Mouse (Mus musculus): ENCODE data around the gene Rgs7. TPM values are rescaled to one million over a fixed set of nuclear protein-coding genes. Genes with fewer than 3 reads are reported as not detected.

Rgs7 gene
- total RNA-seq (2021): 100 to 1,000 TPM; 105 to 116 TPM
- long read RNA-seq, experiment 1, partial matches to known transcripts: 16 of 19 reads
- long read RNA-seq, experiment 1, other reads (novel, unspliced or antisense): 3 of 19 reads
- long read RNA-seq, experiment 2, partial matches to known transcripts: 8 of 14 reads
- long read RNA-seq, experiment 2, other reads (novel, unspliced or antisense): 6 of 14 reads

DNA sequence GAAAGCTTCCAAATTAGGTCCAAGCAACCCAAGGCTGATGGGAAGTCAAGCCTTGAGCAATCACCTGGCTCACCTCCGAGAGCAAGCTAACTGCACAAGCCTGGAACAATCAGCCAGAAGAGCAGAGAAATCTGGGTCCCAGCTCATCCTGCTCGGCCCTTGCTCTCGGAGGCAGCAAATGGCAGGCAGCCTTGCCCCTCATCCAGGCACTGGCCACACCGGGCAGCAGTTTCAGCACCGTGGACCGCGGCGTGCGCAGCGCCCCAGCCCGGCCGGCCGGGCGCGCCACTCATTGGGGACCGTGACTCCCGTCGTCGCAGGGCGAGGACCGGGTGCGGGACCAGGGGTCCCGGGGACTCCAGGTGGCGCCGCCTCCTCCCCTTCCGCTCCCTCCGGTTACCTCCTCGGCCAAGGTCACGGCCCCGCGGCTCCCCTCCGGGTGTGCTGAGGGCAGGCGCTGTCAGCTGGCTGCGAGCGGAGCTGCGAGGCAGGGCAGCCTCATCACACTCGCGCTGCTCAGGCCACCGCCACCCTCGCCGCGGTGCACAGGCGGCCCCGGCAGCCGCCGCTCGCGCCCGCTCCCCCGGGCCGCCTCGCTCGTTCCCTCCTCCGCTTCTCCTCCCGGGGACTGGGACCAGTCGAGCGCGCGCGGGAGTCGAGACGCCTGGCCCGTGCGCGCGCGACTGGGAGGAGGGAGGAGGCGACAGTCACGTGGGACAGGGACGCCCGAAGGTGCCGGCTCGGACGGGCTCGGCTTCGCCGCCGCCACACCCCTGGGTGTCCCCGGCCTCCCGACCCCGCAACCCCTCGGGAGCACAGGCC lies at the start of gene Rgs7:
TSS of gene Rgs7 (minus strand) at position 640 of the 822 bp plus-strand sequence.
- peak; percentile 81 to 87 for DNase-seq (ENCODE audit: low spot score in 2 of 2)

- no peak for DNase-seq (ENCODE audit: low spot score in 2 of 2)
Observed at GRCm38 (mm10) chr1:175540700-175541099, 48.4 kb upstream of the Rgs7 start.

- no peak for DNase-seq (ENCODE audit: low spot score in 2 of 2)
Observed at GRCm38 (mm10) chr1:175537321-175537720, 45.0 kb upstream of the Rgs7 start.

GRCm38 (mm10) chr1:175529858-175530257 lies 37.6 kb upstream of the Rgs7 start:
- no peak for DNase-seq (ENCODE audit: low spot score in 2 of 2)

GRCm38 (mm10) chr1:175524626-175525294 lies 32.5 kb upstream of the Rgs7 start:
- no peak for DNase-seq (ENCODE audit: low spot score in 2 of 2)

- no peak for DNase-seq (ENCODE audit: low spot score in 2 of 2)
Observed at GRCm38 (mm10) chr1:175523572-175523971, 31.3 kb upstream of the Rgs7 start.

DNA sequence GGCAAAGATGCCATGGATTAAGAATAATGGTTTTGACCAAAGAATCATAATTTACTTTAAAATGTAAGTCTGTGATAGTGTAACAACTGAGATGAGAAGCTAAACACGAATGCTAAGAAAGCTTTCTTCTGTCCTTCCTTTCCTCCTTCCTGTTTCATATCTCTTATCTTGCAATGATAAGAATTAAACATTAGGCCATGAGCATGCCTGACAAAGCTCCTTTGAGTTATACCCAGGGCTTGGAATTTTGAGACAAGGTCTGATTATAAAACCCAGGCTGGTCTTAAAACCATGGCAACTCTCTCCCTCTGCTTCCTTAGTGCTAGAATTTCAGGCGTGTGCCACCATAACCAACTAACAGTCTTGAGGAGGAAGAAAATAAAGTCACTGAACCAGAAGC lies 22.2 kb upstream of the Rgs7 start:
- no peak for DNase-seq (ENCODE audit: low spot score in 2 of 2)

GRCm38 (mm10) chr1:175512173-175512572 lies 19.9 kb upstream of the Rgs7 start:
- no peak for DNase-seq (ENCODE audit: low spot score in 2 of 2)

DNA sequence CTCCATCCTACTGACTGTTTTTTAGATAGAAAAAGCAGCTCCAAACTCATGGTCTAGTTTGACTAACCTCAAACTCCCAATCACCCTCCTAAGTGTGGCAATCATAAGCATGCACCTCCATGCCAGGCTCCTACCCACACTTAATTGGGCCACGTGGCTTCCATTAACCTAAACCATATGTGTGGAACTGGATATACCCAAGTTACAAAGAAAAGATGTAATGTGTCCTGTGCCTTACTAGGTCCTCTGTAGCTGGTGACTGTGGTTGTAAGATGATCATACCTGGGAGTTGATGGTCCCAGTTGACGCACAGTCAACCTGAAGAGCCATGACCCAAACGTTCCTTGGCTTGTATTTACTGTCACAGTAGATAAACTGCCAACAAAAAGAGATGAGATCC lies 17.7 kb upstream of the Rgs7 start:
- DNase-seq (ENCODE audit: low spot score in 2 of 2): no peak

- DNase-seq (ENCODE audit: low spot score in 2 of 2): no peak
Observed at GRCm38 (mm10) chr1:175492683-175493043, 363 bp upstream of the Rgs7 start.

DNA sequence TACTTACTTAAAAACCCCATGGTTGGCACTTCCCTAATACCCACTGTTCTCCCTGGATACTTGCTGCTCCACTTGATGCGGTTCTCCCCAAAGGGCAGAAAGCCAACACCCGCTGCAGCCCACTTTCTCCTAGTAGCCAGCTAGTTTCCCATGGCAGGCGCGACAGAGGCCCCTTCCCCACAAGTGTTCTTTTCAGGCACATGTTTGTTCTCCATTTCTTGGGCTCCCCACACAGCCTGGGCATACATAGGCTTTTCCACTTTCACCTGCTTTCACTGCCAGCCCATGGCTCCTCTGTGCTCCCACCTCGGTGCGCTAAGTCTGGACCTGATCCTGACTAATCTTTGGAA lies 814 bp downstream of the Rgs7 start:
- peak; percentile 20 to 32 for DNase-seq (ENCODE audit: low spot score in 2 of 2)

DNA sequence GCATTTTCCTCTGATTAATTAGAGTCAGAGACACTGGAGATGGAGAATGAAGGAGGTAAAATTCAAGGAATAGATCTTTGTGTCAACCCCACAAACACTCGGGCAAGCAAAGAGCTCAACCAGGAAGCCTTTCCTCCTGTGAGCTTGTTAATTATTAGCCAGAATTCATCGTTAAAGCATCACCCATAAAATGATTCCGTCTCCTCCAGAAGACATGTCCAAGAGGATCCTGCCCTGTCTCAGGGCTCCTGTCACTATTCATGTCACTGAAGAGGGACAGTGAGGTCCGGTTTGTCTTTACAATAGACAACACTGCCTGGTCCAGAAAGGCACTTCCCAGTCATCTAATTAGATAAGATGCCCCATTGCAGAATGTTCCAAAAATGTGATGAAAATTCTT lies 7.2 kb downstream of the Rgs7 start:
- DNase-seq (ENCODE audit: low spot score in 2 of 2): no peak

- DNase-seq (ENCODE audit: low spot score in 2 of 2): no peak
Observed at GRCm38 (mm10) chr1:175473060-175473459, 19.2 kb downstream of the Rgs7 start.

- no peak for DNase-seq (ENCODE audit: low spot score in 2 of 2)
Observed at GRCm38 (mm10) chr1:175469087-175469788, 23.1 kb downstream of the Rgs7 start.

- DNase-seq (ENCODE audit: low spot score in 2 of 2): no peak
Observed at GRCm38 (mm10) chr1:175464566-175464965, 27.7 kb downstream of the Rgs7 start.

DNA sequence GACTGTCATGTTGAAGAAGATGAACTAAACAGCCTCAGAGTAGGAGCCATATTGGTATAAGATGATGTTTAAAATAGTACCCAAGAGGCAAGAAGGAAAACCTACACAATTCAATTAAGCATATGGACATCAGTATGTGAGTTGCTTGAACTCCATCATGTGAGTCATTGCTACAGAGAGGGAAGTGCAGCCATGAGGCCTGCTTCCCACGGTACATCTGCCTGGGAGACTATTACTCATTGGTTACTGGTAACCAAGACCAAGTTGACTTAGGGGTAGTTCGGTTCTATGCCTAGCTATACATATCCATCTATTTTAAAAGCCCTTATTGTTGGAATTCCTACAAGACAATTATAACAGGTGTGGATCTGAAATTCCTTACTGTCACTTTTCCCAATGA lies 29.9 kb downstream of the Rgs7 start:
- DNase-seq (ENCODE audit: low spot score in 2 of 2): peak; percentile 40 to 45

DNA sequence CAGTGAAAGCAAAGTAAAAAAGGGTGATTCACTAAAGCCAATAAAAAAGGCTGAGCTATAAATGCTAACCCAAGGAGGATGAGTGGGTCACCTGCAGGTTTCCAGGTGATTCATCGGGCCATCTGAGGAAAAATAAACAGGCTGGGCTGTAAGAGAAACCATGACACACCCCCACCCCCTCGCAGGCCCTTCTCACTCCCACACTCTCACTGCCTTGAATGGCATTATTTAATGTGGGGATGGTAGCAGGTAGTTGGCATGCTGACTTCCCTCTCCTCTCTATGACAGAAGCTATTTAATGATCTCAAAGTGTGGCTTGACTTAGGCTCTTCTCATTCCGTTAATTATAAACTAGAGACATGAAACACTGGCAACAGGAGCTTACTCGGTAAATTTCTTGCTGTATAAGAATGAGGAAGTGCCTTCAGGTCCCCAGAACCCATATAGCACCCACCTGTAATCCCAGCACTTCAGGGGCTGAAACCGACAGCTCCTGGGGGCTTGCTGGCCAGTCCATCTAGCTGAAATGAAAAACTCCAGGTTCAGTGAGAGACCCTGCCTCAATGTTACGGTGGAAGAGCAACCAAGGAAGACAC lies 38.2 kb downstream of the Rgs7 start:
- DNase-seq (ENCODE audit: low spot score in 2 of 2): no peak

- no peak for DNase-seq (ENCODE audit: low spot score in 2 of 2)
Observed at GRCm38 (mm10) chr1:175448017-175448416, 44.3 kb downstream of the Rgs7 start.

- DNase-seq (ENCODE audit: low spot score in 2 of 2): no peak
Observed at GRCm38 (mm10) chr1:175442939-175443338, 49.4 kb downstream of the Rgs7 start.

GRCm38 (mm10) chr1:175442025-175442424 lies 50.3 kb downstream of the Rgs7 start:
- DNase-seq (ENCODE audit: low spot score in 2 of 2): peak; percentile 52 to 66

DNA sequence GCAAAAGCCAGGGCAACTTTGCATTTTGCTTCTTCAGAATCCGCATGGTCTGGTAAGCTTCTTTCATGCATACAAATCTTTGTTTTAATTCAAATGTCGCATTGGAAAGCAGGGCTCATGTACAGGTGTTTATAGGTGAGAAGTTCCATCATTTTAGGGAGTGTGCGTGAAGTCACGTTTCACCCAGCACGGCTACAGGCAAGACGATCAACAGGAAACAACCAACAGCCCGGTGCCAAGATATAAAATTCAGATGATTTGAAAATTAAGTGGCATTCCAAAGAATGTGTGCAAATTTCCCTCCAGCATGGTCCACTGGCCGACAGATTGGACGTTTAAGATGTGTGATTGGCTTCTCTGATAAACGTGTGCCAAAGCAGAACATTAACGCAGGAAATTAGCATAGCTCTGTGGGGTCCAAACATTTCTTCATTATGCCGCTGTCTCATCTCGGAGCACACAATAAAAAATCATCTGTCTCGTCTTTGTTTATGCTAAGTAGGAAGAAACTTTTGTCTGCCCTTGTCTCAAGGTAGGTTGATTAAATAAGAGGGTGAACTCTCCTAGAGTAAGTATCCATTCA lies 58.6 kb downstream of the Rgs7 start:
- DNase-seq (ENCODE audit: low spot score in 2 of 2): no peak

Data from left cerebral cortex, adult 18-20 months (tissue).